Mouse (Mus musculus): ENCODE measurements around the gene Arid3a. TPM values are rescaled to one million over a fixed set of nuclear protein-coding genes. Genes with fewer than 3 reads are reported as not detected.

Arid3a gene
- polyA plus RNA-seq, 1 experiment = 15.0 TPM

GRCm38 (mm10) chr10:79960671-79961294, 33.9 kb downstream of the Arid3a start:
- TF ChIP-seq POLR2A (IDR thresholded peaks at IDR 0.05; ENCODE audit: low read depth, low read length) (no peak), CTCF (IDR thresholded peaks at IDR 0.05; ENCODE audit: extremely low read depth, insufficient read depth, insufficient read length, insufficient replicate concordance) (no peak)
- WGBS = 11% methylated on average over 10 of the region's 10 CpGs
- Histone ChIP-seq H3K4me3 (ENCODE audit: extremely low read depth, insufficient read depth, insufficient read length) (peak overlapping the region; percentile 77; the same call in 1 of the 2 replicates), H3K27me3 (ENCODE audit: control insufficient read depth, insufficient read depth, low read length) (no peaks in the 10 kb centered on the region), H3K4me1 (ENCODE audit: control insufficient read depth, insufficient read depth, insufficient read length) (peaks cover 2% of the 10 kb centered on the region; the same call in 1 of the 2 replicates), H3K27ac (ENCODE audit: insufficient read depth, low read length) (no peak overlapping the region), H3K36me3 (ENCODE audit: control insufficient read depth, insufficient read depth, low read length) (peaks cover 15% of the 10 kb centered on the region)
- DNase-seq (ENCODE audit: low read depth in 1 of 2, low spot score in 2 of 2) = no peak

GRCm38 (mm10) chr10:79964727-79965126, 37.9 kb downstream of the Arid3a start:
- no peaks in the 10 kb centered on the region for H3K27me3 ChIP-seq (ENCODE audit: control insufficient read depth, insufficient read depth, low read length)
- TF ChIP-seq CTCF (IDR thresholded peaks at IDR 0.05; ENCODE audit: extremely low read depth, insufficient read depth, insufficient read length, insufficient replicate concordance) (no peak), POLR2A (IDR thresholded peaks at IDR 0.05; ENCODE audit: low read depth, low read length) (no peak)
- DNase-seq (ENCODE audit: low read depth in 1 of 2, low spot score in 2 of 2) = no peak
- 96% methylated on average over 7 of the region's 7 CpGs for WGBS
- no peak overlapping the region for H3K27ac ChIP-seq (ENCODE audit: insufficient read depth, low read length)
- H3K4me1 ChIP-seq (ENCODE audit: control insufficient read depth, insufficient read depth, insufficient read length) = peaks cover 2% of the 10 kb centered on the region; the same call in 1 of the 2 replicates
- H3K36me3 ChIP-seq (ENCODE audit: control insufficient read depth, insufficient read depth, low read length) = peaks cover 40% of the 10 kb centered on the region
- H3K4me3 ChIP-seq (ENCODE audit: extremely low read depth, insufficient read depth, insufficient read length) = no peak overlapping the region

GRCm38 (mm10) chr10:79965325-79965724, 38.5 kb downstream of the Arid3a start:
- TF ChIP-seq POLR2A (IDR thresholded peaks at IDR 0.05; ENCODE audit: low read depth, low read length) = no peak
- no peak for TF ChIP-seq CTCF (IDR thresholded peaks at IDR 0.05; ENCODE audit: extremely low read depth, insufficient read depth, insufficient read length, insufficient replicate concordance)
- no peak for DNase-seq (ENCODE audit: low read depth in 1 of 2, low spot score in 2 of 2)
- H3K4me3 ChIP-seq (ENCODE audit: extremely low read depth, insufficient read depth, insufficient read length) = no peak overlapping the region
- H3K27me3 ChIP-seq (ENCODE audit: control insufficient read depth, insufficient read depth, low read length) = no peaks in the 10 kb centered on the region
- H3K4me1 ChIP-seq (ENCODE audit: control insufficient read depth, insufficient read depth, insufficient read length) = peaks cover 2% of the 10 kb centered on the region; the same call in 1 of the 2 replicates
- WGBS = 87% methylated on average over 5 of the region's 5 CpGs
- H3K27ac ChIP-seq (ENCODE audit: insufficient read depth, low read length) = no peak overlapping the region
- H3K36me3 ChIP-seq (ENCODE audit: control insufficient read depth, insufficient read depth, low read length) = peaks cover 40% of the 10 kb centered on the region

DNA sequence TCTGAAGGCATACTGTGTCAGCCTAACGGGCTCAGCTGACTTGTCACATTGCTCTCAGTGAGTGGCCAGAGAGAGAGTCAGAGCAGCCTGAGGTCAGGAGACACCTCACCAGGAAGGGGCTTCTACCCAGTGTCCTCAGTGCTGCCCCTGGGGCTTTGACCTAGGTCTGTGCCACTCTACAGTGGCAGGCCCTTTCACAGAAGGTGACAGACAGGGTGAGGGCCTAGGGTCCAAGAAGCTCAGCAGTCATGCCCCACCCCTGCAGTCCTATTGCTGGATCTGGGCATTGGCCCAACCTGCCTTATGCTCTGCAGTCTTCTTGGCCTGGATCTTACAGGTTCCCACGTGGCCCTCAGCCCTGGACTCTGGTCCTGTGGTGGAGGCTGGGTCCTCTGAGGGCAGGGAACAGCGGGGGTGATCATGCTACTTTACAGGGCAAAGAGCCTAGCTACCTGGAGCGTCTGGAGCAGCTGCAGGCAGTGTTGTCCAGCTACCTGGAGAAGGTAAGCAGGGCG, 40.1 kb downstream of the Arid3a start:
- H3K4me3 ChIP-seq (ENCODE audit: extremely low read depth, insufficient read depth, insufficient read length) = no peak overlapping the region
- H3K27ac ChIP-seq (ENCODE audit: insufficient read depth, low read length) = no peak overlapping the region
- H3K27me3 ChIP-seq (ENCODE audit: control insufficient read depth, insufficient read depth, low read length) = peaks cover 10% of the 10 kb centered on the region
- no peaks in the 10 kb centered on the region; the same call in 1 of the 2 replicates for H3K4me1 ChIP-seq (ENCODE audit: control insufficient read depth, insufficient read depth, insufficient read length)
- no peak for DNase-seq (ENCODE audit: low read depth in 1 of 2, low spot score in 2 of 2)
- TF ChIP-seq CTCF (IDR thresholded peaks at IDR 0.05; ENCODE audit: extremely low read depth, insufficient read depth, insufficient read length, insufficient replicate concordance) (no peak), POLR2A (IDR thresholded peaks at IDR 0.05; ENCODE audit: low read depth, low read length) (no peak)
- peaks cover 38% of the 10 kb centered on the region for H3K36me3 ChIP-seq (ENCODE audit: control insufficient read depth, insufficient read depth, low read length)
- 94% methylated on average over 5 of the region's 5 CpGs for WGBS

DNA sequence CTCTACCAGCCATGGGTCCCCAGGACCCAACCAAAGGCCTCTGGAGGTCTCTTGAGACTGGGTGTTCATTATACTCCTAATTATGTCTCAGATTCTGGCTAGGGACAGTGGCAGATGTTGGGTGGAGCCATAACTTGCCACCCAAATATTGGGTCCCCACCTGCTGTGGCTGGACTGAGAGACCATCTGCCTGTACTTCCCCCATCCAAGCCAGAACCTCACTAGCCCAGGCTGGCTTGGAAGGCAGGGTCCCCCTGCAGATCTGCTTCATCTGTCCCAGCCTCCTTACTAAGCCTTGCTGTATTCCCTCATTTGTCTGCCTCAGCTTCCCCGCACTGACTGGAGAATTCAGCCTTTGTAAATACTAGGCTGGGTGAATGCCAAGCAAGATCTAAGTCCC, 41.3 kb downstream of the Arid3a start:
- no peak for DNase-seq (ENCODE audit: low read depth in 1 of 2, low spot score in 2 of 2)
- TF ChIP-seq CTCF (IDR thresholded peaks at IDR 0.05; ENCODE audit: extremely low read depth, insufficient read depth, insufficient read length, insufficient replicate concordance) (no peak), POLR2A (IDR thresholded peaks at IDR 0.05; ENCODE audit: low read depth, low read length) (no peak)
- Histone ChIP-seq H3K4me3 (ENCODE audit: extremely low read depth, insufficient read depth, insufficient read length) (no peak overlapping the region), H3K27ac (ENCODE audit: insufficient read depth, low read length) (no peak overlapping the region), H3K4me1 (ENCODE audit: control insufficient read depth, insufficient read depth, insufficient read length) (no peaks in the 10 kb centered on the region; the same call in 1 of the 2 replicates), H3K36me3 (ENCODE audit: control insufficient read depth, insufficient read depth, low read length) (peaks cover 36% of the 10 kb centered on the region), H3K27me3 (ENCODE audit: control insufficient read depth, insufficient read depth, low read length) (peaks cover 10% of the 10 kb centered on the region)
- 96% methylated on average over 1 of the region's 1 CpGs for WGBS

DNA sequence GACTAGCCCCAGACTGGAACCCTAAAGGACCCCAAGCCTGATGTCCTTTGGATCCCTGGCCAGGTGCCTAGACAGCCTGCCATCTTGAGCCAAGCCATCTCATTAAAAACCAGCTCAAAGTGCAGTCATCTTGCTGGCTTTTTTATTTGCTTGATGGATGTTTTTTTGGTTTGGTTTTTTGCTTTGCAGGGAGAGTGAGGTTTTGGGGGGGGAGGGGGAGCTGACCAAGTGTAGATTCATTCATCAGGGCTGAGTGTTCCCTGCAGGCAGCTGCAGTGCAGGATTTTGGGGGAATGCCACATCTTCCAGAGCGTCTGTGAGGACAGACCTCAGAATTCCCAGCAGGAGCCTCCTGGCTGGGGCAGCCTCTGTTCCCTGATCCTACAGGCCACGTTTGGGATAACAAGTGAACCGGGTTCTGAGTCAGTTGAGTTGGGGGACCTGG, 42.3 kb downstream of the Arid3a start:
- TF ChIP-seq POLR2A (IDR thresholded peaks at IDR 0.05; ENCODE audit: low read depth, low read length) (no peak), CTCF (IDR thresholded peaks at IDR 0.05; ENCODE audit: extremely low read depth, insufficient read depth, insufficient read length, insufficient replicate concordance) (no peak)
- Histone ChIP-seq H3K27ac (ENCODE audit: insufficient read depth, low read length) (no peak overlapping the region), H3K36me3 (ENCODE audit: control insufficient read depth, insufficient read depth, low read length) (peaks cover 34% of the 10 kb centered on the region), H3K27me3 (ENCODE audit: control insufficient read depth, insufficient read depth, low read length) (peaks cover 10% of the 10 kb centered on the region), H3K4me1 (ENCODE audit: control insufficient read depth, insufficient read depth, insufficient read length) (no peaks in the 10 kb centered on the region; the same call in 1 of the 2 replicates), H3K4me3 (ENCODE audit: extremely low read depth, insufficient read depth, insufficient read length) (no peak overlapping the region)
- 65% methylated on average over 3 of the region's 3 CpGs for WGBS
- DNase-seq (ENCODE audit: low read depth in 1 of 2, low spot score in 2 of 2) = no peak
